Mouse (Mus musculus) embryonic facial prominence, embryonic 15.5 days (tissue): ENCODE measurements around the gene Mgll. TPM values are rescaled to one million over a fixed set of nuclear protein-coding genes. Genes with fewer than 3 reads are reported as not detected.

Experiments
- ATAC-seq: fragments of 200-750 bp; cut with Nextera tagmentation; 2 replicates; pipeline ENCODE4 v1.8.0; 2017; ENCODE audit warnings: low read depth, moderate TSS enrichment; ENCODE audit not compliant: insufficient number of reproducible peaks, low FRiP score, low TSS enrichment
- H3K27ac ChIP-seq: fragments of 300-500 bp; sonication (generic); replicated peaks from 2 replicates; pipeline ENCODE4 v1.5.1; 2015; ENCODE audit warnings: mild to moderate bottlenecking, inconsistent platforms
- H3K27me3 ChIP-seq: fragments of 300-500 bp; sonication (generic); 2 replicates; pipeline ENCODE4 v1.6.1; 2015; ENCODE audit warnings: inconsistent platforms
- H3K36me3 ChIP-seq: fragments of 300-500 bp; sonication (generic); 2 replicates; pipeline ENCODE4 v1.6.1; 2015; ENCODE audit warnings: mild to moderate bottlenecking, inconsistent platforms
- H3K4me1 ChIP-seq: fragments of 300-500 bp; sonication (generic); 2 replicates; pipeline ENCODE4 v1.6.1; 2015; ENCODE audit warnings: inconsistent platforms
- H3K4me2 ChIP-seq: fragments of 300-500 bp; sonication (generic); replicated peaks from 2 replicates; pipeline ENCODE4 v1.6.1; 2015; ENCODE audit warnings: mild to moderate bottlenecking, inconsistent platforms
- H3K4me3 ChIP-seq: fragments of 300-500 bp; sonication (generic); replicated peaks from 2 replicates; pipeline ENCODE4 v1.5.1; 2015; ENCODE audit warnings: mild to moderate bottlenecking, inconsistent platforms
- H3K9ac ChIP-seq: fragments of 300-500 bp; sonication (generic); 2 replicates; pipeline ENCODE4 v1.6.1; 2015; ENCODE audit warnings: inconsistent platforms
- H3K9me3 ChIP-seq: fragments of 300-500 bp; sonication (generic); replicated peaks from 2 replicates; pipeline ENCODE4 v1.6.1; 2016; ENCODE audit warnings: inconsistent platforms
- WGBS: fragments of 180-500 bp; shearing (Covaris S2); methylation state at CpG from one replicate; pipeline ENCODE4 v1.1.7; 2015; 5-methylcytosine and 5-hydroxymethylcytosine counted together
- polyA plus RNA-seq: library from polyadenylated mRNA; unstranded; fragments of >200 nt; fragmentation: Nextera tagmentation; extraction: Ambion mirVana; gene quantifications from 2 replicates; pipeline ENCODE4 v1.2.1, GENCODE M21; 2015

Mgll gene
- polyA plus RNA-seq, 1 experiment from 2014 or later, result 28.7 TPM

DNA sequence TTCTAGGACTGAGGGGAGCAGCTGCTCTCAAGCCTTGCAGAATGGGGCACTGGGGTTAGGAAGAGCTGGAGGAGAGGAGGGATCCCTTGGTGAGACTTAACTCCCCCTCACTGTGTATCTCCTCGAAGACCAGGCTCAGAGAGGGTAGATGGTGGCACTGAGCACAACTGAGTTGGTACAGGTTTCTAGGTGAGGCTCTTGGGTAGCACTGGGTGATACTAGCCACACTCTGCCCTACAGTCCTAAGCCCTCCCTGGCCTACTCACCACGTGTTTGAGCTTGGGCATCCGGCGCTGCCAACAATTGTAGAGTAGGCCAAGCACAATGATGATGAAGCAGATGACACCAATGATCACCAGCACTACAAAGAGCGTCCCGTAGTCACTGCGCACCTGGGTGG, 119.0 kb downstream of the Mgll start:
- no peaks in the 10 kb centered on the region for H3K27me3 ChIP-seq
- ATAC-seq, result no peak

DNA sequence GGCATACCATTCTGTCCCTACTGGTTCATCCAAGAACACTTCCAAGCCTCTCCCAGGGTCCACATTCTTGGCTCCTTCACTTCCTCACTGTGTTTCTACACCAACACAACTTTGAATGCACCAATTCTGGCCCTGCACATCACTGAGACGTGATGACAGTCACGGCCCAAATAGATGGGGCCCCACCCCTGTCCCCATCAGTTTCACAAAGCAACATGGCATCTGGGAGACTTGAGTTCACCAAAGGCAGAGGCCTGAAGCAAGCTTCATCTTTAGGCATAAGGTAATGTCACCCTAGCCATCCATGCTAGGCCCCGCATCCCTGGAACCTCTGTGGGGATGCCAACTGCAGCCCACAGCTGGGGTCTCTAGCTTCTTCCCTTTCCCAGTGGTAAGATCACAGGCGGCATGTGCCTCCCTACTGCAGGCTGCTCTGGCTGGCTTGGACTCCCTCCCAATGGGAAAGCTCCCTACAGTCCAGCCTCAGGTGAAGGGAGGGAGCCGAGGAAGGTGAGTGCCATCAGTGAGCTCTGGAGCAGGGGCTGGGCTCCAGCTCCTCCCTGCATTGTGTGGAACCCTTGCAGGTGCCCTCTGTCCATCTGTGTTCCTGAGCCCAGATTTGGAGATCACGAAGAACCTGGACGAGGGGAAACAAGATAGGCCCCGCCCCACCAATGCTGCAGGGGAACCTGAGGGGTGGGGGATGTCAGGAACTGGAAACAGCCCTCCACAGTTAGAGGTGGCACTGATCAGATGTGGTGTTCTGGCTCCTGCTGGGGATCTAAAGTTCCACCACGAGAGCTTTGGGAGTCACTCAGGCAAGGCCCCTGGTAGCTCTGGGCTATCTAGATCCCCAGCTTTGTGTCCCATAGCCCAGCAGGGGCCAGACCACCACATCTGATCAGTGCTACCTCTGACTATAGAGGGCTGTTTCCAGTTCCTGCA, 119.8 kb downstream of the Mgll start:
- no peaks in the 10 kb centered on the region for H3K27me3 ChIP-seq
- H3K9ac ChIP-seq, result no peak overlapping the region
- H3K9me3 ChIP-seq, result no peaks in the 10 kb centered on the region
- ATAC-seq, result no peak
- 73% methylated on average over 9 of the region's 9 CpGs for WGBS
- peaks cover 19% of the 10 kb centered on the region for H3K36me3 ChIP-seq
- H3K27ac ChIP-seq, result no peak overlapping the region
- H3K4me2 ChIP-seq, result no peak overlapping the region
- no peak overlapping the region for H3K4me3 ChIP-seq
- H3K4me1 ChIP-seq, result peaks cover 26% of the 10 kb centered on the region

More for the DNA sequence above, 119.0 kb downstream of the Mgll start:
- Histone ChIP-seq H3K27ac (peak overlapping the region; percentile 90), H3K9me3 (no peaks in the 10 kb centered on the region), H3K4me2 (peak overlapping the region; percentile 81), H3K9ac (peak overlapping the region; percentile 75; the same call in 1 of the 2 replicates), H3K4me3 (peak overlapping the region; percentile 94), H3K4me1 (peaks cover 26% of the 10 kb centered on the region), H3K36me3 (peaks cover 19% of the 10 kb centered on the region)
- 67% methylated on average over 7 of the region's 7 CpGs for WGBS

DNA sequence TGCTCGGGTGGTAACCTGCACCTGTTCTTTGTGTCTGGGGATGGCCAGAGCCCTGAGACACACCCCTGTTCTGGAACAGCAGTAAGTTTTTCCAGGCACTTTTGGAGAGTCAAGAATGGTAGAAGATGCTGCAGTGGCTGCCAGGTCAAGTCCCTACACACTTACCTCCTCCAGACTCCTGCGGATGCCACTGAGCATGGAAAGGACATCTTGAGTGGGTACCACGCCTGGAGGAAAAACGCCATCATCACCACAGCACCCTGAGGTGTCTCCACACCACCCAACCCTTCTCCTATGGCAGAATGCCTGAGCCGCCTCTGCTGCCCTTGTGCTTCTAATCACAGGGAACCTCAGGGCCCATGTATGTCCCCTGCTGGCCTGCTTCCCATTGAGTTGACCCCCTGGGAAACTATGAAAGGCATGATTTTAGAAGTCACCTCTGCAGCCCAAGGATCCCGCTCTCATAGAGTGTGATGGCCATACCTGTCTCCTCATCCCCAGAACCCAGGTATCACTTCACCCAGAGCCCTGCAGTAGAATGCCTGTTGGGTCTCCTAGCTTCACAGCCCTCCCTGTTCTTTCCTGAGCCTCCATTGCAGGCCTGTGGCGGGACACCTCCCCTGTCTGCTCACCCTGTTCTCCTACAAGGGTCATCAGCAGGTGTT, 120.8 kb downstream of the Mgll start:
- no peak for ATAC-seq
- Histone ChIP-seq H3K9ac (no peak overlapping the region), H3K4me1 (peaks cover 26% of the 10 kb centered on the region), H3K9me3 (no peaks in the 10 kb centered on the region), H3K4me3 (no peak overlapping the region), H3K4me2 (no peak overlapping the region), H3K36me3 (0 out of 2 replicates have a peak, but pooled peaks cover 18% of the 10 kb centered on the region), H3K27me3 (no peaks in the 10 kb centered on the region), H3K27ac (no peak overlapping the region)
- 83% methylated on average over 7 of the region's 7 CpGs for WGBS

DNA sequence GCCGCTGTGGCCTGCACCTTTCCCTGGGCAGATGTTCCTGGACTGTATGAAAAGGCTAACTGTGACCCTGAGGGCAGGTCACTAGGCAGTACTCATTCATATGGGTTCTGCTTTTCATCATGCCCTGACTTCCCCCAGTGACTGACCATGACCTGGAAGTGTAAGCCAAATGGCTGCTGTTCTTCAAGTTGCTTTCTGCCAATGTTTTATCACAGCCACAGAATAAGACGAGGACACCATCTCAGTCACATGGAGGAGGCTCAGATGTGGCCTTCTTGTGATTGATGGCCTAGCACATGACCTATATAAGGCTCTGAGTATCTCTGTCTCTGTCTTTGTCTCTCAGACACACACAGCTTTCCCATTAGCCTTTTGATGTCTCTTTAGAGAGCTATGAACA, 123.4 kb downstream of the Mgll start:
- Histone ChIP-seq H3K4me2 (no peak overlapping the region), H3K4me1 (peaks cover 13% of the 10 kb centered on the region)

DNA sequence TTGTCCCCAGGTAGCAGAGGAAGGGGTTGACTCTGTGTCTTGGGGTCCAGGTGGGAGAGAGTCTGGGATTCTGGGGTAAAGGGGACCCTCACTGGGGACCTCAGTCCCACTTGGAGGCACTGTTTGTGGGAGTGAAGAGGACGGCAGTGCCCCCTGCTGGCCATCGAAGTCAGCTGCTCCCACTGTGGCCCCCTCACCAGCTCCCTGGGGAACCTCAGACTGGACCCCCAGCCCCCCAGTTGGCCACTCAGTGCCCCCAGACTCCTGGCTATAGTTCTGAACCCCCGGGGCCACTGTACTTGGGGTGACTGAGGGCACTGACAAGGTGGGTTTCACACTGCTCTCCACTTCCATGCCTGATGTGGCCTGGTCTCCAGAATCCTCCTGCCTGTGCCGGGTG, 125.1 kb downstream of the Mgll start:
- Histone ChIP-seq H3K27ac (no peak overlapping the region), H3K36me3 (0 out of 2 replicates have a peak, but pooled peaks cover 18% of the 10 kb centered on the region), H3K4me1 (no peaks in the 10 kb centered on the region), H3K9me3 (no peaks in the 10 kb centered on the region), H3K27me3 (no peaks in the 10 kb centered on the region), H3K9ac (no peak overlapping the region), H3K4me2 (no peak overlapping the region), H3K4me3 (no peak overlapping the region)
- WGBS, result 50% methylated on average over 4 of the region's 4 CpGs
- no peak for ATAC-seq

More for the DNA sequence above, 123.4 kb downstream of the Mgll start:
- H3K9ac ChIP-seq, result no peak overlapping the region
- 0 out of 2 replicates have a peak, but pooled peaks cover 18% of the 10 kb centered on the region for H3K36me3 ChIP-seq
- no peak overlapping the region for H3K4me3 ChIP-seq
- no peaks in the 10 kb centered on the region for H3K27me3 ChIP-seq
- H3K27ac ChIP-seq, result no peak overlapping the region
- H3K9me3 ChIP-seq, result no peaks in the 10 kb centered on the region
- ATAC-seq, result no peak
- 63% methylated on average over 2 of the region's 2 CpGs for WGBS

DNA sequence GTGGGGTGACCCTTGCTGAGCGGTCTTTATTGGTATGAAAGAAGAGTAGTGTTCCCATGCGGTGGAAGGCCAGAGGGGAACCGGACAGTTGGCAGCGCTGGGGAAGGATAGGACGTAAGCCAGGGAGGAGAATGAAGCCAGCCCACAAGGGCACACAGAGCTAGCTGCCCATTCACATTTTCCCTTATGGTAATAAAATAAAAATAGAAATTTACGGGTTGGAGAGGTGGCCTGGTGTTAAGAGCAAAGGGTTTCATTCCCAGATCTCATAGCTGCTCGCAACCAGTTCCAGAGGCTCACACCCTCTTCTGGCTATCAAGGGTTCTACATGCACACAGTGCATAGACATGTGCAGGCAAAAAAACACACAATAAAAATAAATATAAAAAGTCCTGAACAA, 125.8 kb downstream of the Mgll start:
- 88% methylated on average over 7 of the region's 7 CpGs for WGBS
- no peak overlapping the region for H3K4me3 ChIP-seq
- H3K4me2 ChIP-seq, result no peak overlapping the region
- no peaks in the 10 kb centered on the region for H3K4me1 ChIP-seq
- H3K27ac ChIP-seq, result no peak overlapping the region
- no peak for ATAC-seq
- no peaks in the 10 kb centered on the region for H3K9me3 ChIP-seq
- H3K36me3 ChIP-seq, result 0 out of 2 replicates have a peak, but pooled peaks cover 18% of the 10 kb centered on the region
- H3K9ac ChIP-seq, result no peak overlapping the region
- H3K27me3 ChIP-seq, result no peaks in the 10 kb centered on the region

DNA sequence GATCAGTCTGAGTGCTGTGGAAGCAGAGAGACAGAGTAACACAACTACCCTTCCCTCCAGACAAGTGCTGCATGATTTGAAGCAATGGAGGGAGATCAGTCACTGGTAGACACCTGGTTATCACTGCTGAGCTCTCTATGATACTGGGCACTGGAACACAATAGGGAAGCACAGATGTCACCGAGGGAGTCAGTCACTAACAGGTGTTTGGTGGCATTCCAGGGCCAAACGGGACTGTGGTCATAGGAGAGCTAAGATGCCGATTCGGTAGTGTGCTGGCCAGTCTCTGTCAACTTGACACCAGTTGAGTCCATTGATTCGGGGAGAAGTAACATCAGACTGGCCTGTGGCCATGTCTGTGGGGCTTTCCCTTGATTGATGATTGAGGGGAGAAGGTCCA, 130.3 kb downstream of the Mgll start:
- ATAC-seq, result no peak
- Histone ChIP-seq H3K36me3 (peaks cover 8% of the 10 kb centered on the region; the same call in 1 of the 2 replicates), H3K9ac (no peak overlapping the region), H3K27ac (no peak overlapping the region), H3K4me1 (no peaks in the 10 kb centered on the region), H3K4me2 (no peak overlapping the region), H3K27me3 (no peaks in the 10 kb centered on the region), H3K4me3 (no peak overlapping the region), H3K9me3 (no peaks in the 10 kb centered on the region)
- WGBS, result 75% methylated on average over 5 of the region's 5 CpGs

DNA sequence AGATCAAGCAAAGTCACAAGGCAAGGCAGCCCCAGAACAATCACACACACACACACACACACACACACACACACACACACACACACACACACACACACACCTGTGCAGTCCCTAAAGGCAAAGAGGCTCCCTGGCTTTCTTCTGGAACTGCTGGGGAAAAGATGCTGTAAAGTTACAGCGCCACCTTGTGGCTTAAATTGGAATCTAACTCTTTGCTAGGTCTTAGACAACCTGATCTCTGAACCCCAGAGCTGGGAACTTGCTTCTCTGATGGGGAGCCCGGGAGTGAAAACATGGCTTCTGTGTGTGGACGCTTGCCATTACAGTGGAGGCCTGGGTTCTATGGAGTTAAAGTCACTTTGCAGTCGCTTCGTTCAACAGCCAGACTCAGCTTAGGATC, 131.4 kb downstream of the Mgll start:
- 21% methylated on average over 5 of the region's 5 CpGs for WGBS
- H3K27me3 ChIP-seq, result no peaks in the 10 kb centered on the region
- no peak overlapping the region for H3K27ac ChIP-seq
- no peak for ATAC-seq
- no peaks in the 10 kb centered on the region for H3K9me3 ChIP-seq
- no peak overlapping the region for H3K4me2 ChIP-seq
- H3K36me3 ChIP-seq, result peaks cover 8% of the 10 kb centered on the region; the same call in 1 of the 2 replicates
- H3K4me3 ChIP-seq, result no peak overlapping the region
- no peaks in the 10 kb centered on the region for H3K4me1 ChIP-seq
- no peak overlapping the region for H3K9ac ChIP-seq

DNA sequence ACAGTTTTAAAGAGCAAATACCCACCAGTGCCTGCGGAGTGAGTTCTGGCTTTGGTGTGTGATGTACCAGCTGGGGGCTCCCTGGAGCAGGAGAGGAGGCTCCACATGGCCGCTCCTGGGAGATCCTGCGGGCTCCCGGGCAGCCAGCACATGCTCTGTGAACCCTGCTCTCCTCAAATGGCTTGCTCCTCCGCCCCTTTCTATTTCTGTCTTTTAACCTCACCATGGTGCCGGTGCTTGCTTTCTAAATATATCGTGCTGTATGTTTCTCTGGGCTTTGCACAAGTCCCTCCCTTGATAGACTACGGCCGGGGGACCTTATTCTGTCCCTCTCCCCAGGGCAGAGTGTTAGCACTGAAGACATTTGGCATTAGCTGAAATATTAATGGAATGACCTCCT, 133.0 kb downstream of the Mgll start:
- no peak overlapping the region for H3K27ac ChIP-seq
- H3K4me3 ChIP-seq, result no peak overlapping the region
- peaks cover 22% of the 10 kb centered on the region for H3K36me3 ChIP-seq
- no peaks in the 10 kb centered on the region for H3K4me1 ChIP-seq
- no peaks in the 10 kb centered on the region for H3K9me3 ChIP-seq
- WGBS, result 38% methylated on average over 9 of the region's 9 CpGs
- no peak overlapping the region for H3K4me2 ChIP-seq
- ATAC-seq, result 0 out of 2 replicates have a peak, but pooled peaks have one; percentile 23
- H3K27me3 ChIP-seq, result no peaks in the 10 kb centered on the region
- no peak overlapping the region for H3K9ac ChIP-seq

DNA sequence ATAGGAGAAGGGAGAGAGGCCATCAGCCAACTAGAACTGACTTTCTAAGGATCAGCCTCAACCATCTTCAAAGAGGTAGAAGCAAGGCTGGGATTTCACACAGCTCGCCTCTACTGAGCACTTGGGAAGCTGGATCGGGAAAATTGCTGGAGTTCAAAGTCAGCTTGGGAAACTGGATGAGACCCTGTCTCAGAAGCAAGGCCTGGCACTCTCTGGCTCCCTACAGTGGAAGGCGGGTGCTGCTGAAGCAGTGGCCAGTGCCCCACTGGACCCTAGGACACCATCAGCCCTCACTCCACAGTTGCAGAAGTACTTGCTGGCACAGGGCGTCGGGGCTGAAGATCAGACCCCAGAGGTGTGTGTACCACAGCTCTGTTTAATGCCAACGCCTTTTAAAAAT, 133.6 kb downstream of the Mgll start:
- H3K4me2 ChIP-seq, result no peak overlapping the region
- H3K36me3 ChIP-seq, result peaks cover 26% of the 10 kb centered on the region
- no peak for ATAC-seq
- 81% methylated on average over 6 of the region's 6 CpGs for WGBS
- H3K4me3 ChIP-seq, result no peak overlapping the region
- peak overlapping the region; percentile 40; the same call in 1 of the 2 replicates for H3K27ac ChIP-seq
- no peaks in the 10 kb centered on the region for H3K27me3 ChIP-seq
- H3K9ac ChIP-seq, result no peak overlapping the region
- no peaks in the 10 kb centered on the region for H3K4me1 ChIP-seq
- H3K9me3 ChIP-seq, result no peaks in the 10 kb centered on the region

DNA sequence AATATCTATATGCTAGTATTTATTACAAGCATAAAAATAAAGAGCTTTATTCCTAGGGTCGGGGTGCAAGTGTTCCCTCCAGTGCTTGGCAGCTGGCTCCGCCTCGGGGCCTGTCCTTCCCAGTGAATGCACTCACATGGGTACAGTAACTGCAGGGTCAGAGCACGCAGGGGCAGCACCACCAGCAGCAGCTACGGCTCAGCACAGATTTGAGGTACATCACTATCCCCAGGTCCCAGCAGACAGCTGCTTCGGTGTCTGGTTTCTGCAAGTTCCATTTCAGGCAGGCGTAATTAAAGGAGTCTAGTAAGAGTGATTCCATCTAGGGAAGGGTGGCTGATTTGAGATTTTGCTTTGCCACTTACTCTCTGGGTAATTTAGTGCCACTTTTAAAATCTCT, 134.1 kb downstream of the Mgll start:
- Histone ChIP-seq H3K27me3 (no peaks in the 10 kb centered on the region), H3K4me1 (no peaks in the 10 kb centered on the region), H3K36me3 (peaks cover 31% of the 10 kb centered on the region), H3K4me2 (no peak overlapping the region), H3K4me3 (no peak overlapping the region), H3K27ac (peak overlapping the region; percentile 40; the same call in 1 of the 2 replicates), H3K9ac (no peak overlapping the region), H3K9me3 (no peaks in the 10 kb centered on the region)
- ATAC-seq, result no peak
- WGBS, result 49% methylated on average over 7 of the region's 7 CpGs
